Mouse (Mus musculus): ENCODE results near the gene Cxcl1.
"Not testable (repeated sequence)": the region's sequence is repeated elsewhere in the genome, so short reads cannot be mapped to it uniquely, and the experiment has no call there.

The Cxcl1 gene

DNA sequence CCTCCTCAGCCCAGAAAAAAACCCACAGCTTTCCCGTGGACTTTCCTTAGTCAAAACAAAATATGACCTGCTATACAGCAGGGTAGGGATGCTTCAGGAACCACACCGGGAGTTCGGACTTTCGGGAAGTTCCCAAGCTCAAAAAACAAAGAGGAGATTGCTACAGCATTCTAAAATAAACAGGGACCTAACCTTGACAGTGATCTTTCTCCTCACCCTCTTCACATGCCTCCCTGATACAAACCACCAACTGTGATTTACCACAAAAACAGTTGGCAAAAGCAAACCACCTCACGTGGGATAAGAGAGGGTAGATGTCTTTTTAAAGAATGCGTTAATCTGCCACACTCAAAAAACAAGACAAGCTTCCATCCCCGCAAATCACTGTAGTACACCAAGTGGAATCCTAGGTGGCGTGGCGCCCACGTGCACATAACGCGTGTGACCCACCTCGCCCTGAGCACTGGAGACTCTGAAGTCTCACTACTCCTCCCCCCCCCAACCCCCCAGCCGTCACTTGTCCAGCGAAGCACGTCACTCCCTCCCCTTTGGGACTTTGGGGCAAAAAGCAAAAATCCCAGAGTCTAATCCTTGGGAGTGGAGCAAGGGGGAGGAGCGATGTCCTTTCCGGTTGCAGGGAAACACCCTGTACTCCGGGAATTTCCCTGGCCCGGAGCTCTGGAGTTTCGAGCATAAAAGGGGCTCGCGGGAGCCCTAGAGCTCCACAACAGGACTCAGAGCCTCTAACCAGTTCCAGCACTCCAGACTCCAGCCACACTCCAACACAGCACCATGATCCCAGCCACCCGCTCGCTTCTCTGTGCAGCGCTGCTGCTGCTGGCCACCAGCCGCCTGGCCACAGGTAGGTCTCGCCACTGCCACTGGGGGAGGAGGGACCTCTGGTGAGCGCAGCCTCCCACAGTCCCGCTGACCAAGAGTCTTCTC lies at the start of gene Cxcl1:
TSS of gene Cxcl1 (plus strand) at position 723 of the 945 bp plus-strand sequence.
- peak; percentile 10 for DNase-seq

DNA sequence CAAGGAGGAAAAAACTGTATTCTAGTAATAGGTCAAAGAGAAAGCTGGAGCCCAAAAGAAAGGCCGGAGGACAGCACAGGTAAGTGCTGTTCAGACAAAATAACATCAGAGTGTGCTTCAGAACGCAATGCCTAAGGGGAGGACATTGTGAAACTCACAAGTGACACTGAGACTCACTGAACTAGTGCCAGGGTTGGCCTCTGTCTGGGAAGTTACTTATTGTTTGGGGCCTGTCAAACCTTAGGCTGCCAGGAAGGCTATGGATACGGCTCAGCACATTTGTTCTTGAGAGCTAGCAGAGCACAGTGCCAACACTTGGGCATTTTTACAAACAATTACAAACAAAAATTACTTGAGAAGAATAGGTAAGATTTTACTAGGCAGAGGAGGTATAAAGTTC lies 47.1 kb upstream of the Cxcl1 start:
- no peak for DNase-seq

- not testable (repeated sequence) for DNase-seq
Observed at GRCm38 (mm10) chr5:90850096-90850495, 40.9 kb upstream of the Cxcl1 start.

DNA sequence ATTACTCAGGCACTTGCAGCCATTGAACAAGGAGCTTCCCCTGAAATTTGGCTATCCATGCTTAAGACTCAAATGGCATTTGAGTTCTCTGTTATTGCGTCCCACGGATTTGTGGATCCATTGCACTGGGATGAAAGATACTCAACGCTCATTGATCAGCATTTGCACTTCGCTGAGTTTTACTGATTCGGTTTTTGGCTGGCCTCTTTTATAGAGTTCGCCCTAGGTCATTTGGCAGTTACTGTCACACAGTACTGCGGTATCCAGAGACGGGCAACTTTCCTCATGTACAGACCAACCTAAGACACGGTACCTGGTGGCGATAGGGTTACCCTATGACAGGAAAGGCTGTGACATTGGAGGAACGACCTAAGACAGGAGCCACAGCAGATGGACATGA lies 39.6 kb upstream of the Cxcl1 start:
- DNase-seq, result not testable (repeated sequence)

- DNase-seq, result no peak
Observed at GRCm38 (mm10) chr5:90853206-90853605, 37.8 kb upstream of the Cxcl1 start.

GRCm38 (mm10) chr5:90855308-90856230 lies 35.5 kb upstream of the Cxcl1 start:
- no peak for DNase-seq

GRCm38 (mm10) chr5:90857463-90857862 lies 33.6 kb upstream of the Cxcl1 start:
- DNase-seq, result no peak

DNA sequence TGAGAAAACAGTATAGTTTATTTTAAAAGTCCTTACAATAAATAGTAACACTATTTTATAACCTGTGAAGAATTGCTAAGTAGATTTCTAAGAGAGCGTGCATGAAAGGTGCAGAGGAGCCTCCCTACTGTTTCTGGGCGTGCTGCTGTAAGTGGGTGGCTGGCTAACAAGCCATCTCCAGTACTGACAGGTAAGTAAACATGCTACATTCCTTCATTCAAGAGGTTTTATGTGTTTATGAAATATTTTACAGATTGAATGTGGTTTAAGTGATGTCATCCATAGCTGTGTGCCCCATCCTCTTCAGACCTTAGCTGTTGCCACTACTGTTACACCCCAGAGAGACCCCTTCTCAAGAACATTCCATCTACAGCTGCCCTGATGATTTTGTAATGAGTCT lies 32.6 kb upstream of the Cxcl1 start:
- no peak for DNase-seq

GRCm38 (mm10) chr5:90859031-90859430 lies 32.0 kb upstream of the Cxcl1 start:
- no peak for DNase-seq

GRCm38 (mm10) chr5:90861876-90862375 lies 29.1 kb upstream of the Cxcl1 start:
- no peak for DNase-seq

DNA sequence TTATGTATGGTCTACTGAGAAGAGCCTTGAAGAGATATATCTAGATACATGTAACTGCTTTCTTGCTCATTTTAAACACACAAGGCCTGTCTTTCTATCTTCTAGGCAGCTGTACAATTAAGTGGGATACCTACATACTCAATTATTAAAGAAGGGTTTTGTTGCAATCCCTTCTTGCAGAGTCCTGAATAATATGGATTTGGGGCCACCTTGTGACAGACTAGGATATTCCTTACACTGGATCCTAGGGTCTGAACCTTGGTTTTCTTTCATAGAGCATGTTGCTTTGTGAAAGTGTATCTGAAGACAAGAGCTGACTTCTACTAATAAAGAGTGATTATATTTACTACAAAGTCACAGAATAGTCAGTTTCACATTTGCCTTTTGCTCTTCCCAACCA lies 24.3 kb upstream of the Cxcl1 start:
- no peak for DNase-seq

DNA sequence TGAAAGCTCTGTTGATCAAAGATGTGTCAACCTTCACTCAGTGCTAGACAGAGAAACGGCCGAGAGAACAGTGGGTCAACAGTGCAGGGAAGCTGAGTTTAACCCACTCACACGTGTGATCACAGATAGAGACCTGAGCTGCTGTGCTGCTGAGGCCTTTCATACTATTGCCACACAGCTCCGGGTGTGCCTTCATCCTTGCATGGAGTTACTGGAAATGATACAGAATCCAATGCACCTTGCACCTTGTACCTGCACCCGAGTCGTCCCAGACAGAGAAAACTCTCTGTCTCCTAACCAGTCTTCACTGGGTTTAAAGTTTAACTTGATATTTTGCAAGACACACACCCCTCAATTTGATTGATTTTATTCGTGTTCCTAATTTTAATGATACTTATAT lies 18.7 kb upstream of the Cxcl1 start:
- DNase-seq, result no peak

DNA sequence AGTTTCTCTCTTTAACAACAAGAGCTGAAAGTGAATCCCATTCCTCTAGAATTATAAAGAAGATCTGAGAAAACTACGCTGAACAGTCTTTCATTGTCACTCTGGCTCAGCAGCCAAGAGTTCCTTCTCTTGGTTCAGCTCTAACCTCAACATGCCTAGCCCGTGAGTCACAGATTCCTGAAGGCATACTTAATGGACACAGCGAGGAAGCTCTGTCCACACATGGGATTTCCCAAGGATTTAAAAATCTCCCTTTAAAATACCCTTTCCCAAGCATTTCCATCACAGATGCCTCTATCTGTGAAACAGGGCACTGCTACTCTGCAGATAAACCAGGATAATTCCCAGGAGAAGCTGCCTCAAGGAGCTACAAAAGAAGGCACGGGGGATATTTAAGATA lies 15.0 kb upstream of the Cxcl1 start:
- no peak for DNase-seq

GRCm38 (mm10) chr5:90876471-90877172 lies 14.4 kb upstream of the Cxcl1 start:
- no peak for DNase-seq

DNA sequence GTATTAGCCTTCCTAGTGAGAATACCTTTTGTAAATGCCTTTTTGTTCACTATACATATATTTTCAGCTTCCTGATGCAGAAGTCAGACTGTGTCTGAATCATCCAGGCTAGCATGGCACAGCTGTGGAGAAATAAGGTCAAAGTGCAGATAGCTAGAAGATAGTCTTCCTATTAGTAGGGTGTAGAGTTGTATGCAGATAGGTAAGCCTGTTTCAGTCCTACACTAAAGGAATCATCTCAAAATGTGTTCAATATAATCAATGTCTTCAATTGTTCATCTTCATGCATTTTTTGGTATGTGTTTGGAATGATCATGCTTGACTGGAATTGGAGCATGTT lies 13.9 kb upstream of the Cxcl1 start:
- no peak for DNase-seq

DNA sequence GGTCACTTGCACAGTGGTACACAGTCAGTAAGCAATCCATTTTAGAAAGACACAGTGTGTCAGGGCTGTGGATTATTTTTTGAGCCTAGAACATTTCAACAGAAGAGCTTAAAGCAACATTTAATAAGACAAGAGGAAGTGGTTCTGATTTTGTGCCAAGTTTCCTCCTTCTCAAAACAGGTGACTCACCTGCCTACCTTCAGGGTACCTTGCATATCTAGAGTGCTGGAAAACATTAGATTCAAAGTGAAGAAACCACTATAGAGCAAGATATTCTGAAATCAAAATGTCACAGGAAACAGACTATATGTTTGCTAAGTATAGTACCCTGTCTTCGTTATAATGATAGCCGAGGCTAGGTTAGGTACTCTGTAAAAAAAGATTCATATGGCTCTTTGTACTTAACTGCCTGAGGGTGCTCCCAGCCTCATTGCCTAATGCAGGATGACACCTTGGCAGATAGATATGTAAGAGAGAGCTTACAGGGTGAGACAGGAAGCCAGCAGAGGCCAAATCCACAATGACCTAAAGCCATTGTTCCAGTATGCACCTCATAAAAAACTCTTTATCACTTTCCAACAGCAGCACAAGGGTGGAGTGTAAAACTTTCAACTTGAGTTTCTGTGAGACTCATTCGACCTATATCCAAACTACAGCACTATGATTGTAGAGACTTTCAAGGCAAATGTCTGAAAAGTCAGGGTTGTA lies 11.6 kb upstream of the Cxcl1 start:
- no peak for DNase-seq

GRCm38 (mm10) chr5:90880335-90880850 lies 10.6 kb upstream of the Cxcl1 start:
- DNase-seq, result no peak

DNA sequence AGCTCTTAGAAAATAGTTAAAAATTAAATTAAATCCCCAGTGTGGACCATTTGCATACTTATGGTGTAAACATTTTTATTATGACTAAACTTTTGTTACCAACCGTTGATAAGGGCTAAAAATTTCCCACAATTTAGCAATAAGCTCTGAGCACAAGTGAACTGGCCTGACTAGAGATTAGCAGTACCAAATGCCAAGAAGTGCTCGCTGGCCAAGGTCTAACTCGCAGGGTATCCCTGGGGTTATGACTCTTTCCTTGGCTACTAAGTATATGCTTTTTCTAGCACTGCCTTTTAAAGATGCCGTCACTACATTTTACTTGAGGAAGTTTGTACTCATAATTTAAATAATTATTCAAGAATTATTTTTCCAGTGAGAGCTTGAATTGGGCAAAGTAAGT lies 10.0 kb upstream of the Cxcl1 start:
- DNase-seq, result no peak

DNA sequence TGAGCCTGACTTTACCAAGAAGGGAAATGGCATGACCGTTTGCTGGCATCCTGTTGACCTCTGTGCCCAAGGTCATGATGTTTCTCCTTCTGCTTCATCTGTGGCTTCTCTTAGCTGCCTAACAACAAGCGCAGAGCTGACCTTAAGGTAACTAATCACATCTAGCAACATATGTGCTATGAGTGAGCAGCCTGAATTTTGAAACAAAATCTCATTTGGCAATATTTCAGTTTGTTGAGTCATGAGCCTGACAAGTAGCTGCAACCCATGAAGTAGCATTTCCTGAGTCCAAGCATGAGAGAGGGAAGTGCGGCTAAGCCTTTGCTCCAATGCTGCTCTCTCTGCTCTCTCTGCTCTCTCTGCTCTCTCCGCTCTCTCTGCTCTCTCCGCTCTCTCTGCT lies 9.4 kb upstream of the Cxcl1 start:
- no peak for DNase-seq

DNA sequence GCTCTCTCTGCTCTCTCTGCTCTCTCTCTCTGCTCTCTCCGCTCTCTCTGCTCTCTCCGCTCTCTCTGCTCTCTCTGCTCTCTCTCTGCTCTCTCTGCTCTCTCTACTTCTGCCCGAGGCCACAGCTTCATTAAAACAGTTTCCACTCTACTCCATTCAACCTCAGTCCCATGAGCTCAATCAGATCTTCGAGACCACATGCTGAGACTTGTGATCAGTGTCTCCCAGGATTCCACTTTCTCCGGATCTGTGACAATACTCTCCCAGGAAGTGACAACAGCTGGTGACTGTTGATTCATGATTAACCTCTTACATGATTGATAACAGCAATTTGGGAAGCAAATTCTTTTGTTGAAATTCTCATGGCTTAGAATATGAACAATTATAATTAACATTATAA lies 8.9 kb upstream of the Cxcl1 start:
- no peak for DNase-seq

- no peak for DNase-seq
Observed at GRCm38 (mm10) chr5:90884628-90885242, 6.3 kb upstream of the Cxcl1 start.

DNA sequence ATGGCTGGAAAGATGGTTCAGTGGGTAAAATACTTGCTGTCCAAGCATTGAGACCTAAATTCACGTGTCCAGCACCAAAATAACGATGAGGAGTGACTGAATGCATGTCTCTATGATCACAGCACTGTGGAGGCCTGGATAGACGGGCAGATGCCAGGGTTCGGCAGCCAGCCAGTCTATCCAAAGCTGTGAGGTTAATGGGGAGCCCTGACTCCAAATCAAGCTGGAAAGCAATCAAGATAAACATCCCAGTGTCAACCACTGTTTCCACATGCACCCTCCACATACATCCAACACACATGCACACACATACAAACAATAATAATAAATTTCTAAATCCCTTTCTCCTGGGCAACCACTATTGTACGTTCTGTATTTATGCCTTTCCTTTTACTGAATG lies 2.4 kb upstream of the Cxcl1 start:
- no peak for DNase-seq
